Mouse (Mus musculus) NIH3T3 (cell line): ENCODE results near the gene Lypd6.

ENCODE experiments used
- DNase-seq: peaks from one replicate; pipeline ENCODE4 v3.0.0-alpha.2; 2012; ENCODE audit warnings: low read depth

Lypd6 gene

GRCm38 (mm10) chr2:50110167-50110566 is 43.9 kb downstream of the Lypd6 start:
- DNase-seq, result no peak

- no peak for DNase-seq
Observed at GRCm38 (mm10) chr2:50111169-50111568, 44.9 kb downstream of the Lypd6 start.

- DNase-seq, result no peak
Observed at GRCm38 (mm10) chr2:50111609-50112008, 45.4 kb downstream of the Lypd6 start.

GRCm38 (mm10) chr2:50112427-50112826 is 46.2 kb downstream of the Lypd6 start:
- DNase-seq, result no peak

DNA sequence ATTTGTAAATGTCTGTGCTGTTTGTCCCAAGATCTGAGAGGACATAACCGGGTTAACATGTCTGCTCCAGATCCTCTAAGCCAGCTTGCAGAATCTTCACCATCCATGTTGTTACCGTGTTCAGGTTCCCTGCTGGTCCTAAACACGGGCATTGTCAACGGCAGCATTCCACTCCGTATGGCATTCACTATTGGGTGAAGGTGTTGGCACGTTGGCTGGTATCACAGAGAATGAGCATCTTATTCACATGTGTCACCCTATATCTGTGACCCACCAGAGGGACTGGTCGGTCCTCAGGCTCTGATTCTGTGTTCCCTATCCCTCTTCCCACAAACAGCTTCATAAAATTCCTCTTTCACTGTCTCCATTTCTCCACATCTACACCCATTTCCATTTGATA is 52.9 kb downstream of the Lypd6 start:
- no peak for DNase-seq

- no peak for DNase-seq
Observed at GRCm38 (mm10) chr2:50120839-50121238, 54.6 kb downstream of the Lypd6 start.

DNA sequence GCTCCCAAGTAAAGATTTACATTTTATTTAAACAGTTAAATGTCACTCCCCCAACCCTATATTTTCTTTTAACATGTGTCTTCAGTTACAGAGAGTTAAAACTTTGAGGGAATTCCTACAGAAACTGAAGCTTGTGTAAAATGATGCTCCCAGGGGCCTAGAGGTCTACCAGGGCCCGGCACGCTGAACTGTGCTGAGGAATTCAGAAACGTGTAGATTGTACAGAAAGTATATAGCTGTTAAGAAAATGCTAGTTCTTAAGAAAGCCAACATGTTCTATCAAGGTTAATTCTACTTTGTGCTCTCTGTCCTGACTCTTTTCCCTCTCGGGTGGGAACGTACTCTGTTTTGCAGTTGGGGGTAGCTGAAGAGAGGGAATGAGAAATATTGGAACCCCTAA is 57.1 kb downstream of the Lypd6 start:
- no peak for DNase-seq

DNA sequence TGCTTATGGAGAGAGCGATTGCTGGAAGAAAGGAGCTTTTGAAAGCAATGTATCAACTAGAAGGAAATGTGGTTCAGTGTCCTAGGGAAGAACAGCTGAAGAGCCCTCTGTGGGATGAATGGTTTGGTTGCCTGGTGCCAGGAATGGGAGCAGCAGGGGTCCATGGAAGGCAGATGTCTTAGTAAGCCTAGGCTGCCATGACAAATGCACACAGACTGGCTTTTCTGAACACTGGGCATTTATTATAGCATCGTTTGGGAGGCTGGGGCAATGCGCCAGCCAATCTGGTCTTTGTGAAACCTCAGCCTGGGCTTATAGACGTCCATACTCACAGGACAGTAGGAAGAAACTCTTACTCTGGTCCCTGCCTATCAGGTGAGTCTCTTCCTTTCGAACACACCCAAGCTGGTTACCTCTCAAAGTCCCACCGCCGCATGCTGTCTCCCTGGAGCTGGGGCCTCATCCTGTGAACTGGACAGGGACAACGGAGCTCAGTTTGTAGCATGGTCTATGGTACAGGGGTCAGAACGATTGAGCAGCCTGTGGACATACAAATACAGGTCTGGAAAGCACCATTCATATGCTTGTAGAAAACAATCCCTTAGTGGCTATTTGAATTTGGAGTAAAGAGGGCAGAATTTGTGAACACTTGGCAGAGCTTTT is 61.4 kb downstream of the Lypd6 start:
- no peak for DNase-seq

GRCm38 (mm10) chr2:50128322-50129277 is 62.4 kb downstream of the Lypd6 start:
- no peak for DNase-seq

- DNase-seq, result no peak
Observed at GRCm38 (mm10) chr2:50130674-50131073, 64.4 kb downstream of the Lypd6 start.

GRCm38 (mm10) chr2:50143672-50144071 is 77.4 kb downstream of the Lypd6 start:
- DNase-seq, result no peak

DNA sequence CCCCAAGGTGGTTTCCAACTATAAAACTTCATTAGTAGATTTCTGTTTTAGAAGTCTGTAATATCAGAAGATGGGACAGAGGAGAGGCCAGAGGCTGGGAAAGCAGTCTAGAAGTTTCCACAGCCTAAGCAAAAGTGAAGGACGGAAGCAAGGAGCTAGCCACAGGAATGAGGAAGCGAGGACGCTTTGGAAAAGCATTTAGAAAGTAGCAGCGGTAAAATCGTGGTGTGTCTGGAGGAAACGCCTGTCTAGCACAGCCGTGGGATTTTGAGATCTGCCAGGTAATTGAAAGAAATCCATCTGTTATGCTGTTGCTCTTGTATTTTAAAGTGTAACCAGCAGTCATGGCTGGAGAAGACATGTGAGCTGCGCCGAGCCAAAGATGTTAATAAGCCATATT is 81.1 kb downstream of the Lypd6 start:
- no peak for DNase-seq

DNA sequence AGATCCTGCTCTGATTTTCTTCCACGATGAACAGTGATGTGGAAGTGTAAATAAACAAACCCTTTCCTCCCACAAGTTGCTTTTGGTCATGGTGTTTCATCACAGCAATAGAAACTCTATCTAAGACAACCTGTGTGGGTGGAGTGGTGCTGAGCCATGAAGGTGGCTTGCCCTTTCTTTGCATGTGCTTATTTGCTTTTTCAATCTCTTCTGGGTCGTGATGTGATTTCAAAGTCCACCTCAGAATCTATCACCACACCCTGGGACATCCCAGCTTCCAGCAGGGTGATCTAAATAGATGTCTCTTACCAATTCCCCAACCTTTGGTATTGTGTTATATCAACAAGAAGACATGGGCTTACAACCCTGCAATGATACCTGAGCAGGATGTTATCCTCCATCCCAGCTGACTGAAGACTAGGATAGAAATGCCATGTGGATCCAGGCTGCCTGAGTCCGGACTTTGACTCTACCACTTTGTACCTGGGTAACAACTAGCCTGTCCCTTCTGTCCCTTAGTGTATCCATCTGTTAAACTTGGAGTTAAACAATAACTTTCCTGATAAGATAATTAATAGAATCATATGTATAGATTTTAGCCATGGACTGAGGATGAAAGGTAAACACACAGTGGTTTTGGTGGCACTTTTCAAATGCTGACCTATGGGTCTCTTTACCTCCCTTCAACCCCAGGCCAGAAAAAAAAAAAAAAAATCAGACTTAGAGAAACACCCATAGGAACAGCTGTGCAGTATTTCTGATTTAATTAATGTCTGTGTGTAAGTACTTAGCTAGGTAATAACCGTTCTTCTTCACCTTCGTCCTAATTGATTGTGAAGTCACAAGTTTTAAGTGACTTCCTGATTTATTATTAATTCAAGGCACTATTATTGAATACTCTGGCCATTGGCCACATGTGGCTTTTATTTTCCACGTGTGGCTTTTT is 83.3 kb downstream of the Lypd6 start:
- DNase-seq, result no peak

DNA sequence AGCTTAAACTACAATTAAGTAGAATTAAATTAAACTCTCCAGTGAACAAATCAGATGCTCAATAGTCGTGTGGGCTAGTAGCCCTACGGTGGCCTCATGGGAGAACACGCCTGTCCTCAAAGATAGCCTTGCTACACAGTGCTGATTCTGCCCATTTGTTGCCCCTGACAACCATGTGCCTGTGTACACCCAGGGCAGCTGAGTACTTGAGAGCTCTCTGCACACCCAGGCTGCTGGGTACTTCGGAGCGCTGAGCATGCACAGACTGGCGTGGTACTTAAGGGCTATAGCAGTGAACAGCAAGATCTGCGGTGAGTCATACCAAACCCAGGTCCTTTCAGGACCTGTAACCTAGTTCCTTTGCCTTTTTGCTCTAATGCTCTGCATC is 84.0 kb downstream of the Lypd6 start:
- DNase-seq, result no peak

DNA sequence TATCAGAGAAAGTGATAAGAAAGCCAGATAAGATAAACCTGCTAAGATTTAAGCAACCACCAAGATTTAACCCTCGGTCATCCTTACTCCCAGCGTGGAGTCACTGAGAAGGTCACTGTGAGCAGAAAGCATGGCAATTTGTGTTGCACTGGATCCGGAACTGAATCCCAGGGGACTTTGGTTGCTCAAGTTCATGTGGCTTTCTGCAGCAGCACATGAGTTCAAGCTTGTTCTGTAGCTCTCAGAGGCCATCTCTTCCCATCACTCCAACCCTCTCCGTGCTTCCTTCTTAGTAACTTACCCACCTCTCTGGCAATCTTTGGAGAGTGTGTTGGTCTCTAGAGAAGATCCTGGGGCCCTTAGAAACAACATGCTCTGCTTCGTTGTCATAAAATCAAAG is 84.6 kb downstream of the Lypd6 start:
- DNase-seq, result no peak

DNA sequence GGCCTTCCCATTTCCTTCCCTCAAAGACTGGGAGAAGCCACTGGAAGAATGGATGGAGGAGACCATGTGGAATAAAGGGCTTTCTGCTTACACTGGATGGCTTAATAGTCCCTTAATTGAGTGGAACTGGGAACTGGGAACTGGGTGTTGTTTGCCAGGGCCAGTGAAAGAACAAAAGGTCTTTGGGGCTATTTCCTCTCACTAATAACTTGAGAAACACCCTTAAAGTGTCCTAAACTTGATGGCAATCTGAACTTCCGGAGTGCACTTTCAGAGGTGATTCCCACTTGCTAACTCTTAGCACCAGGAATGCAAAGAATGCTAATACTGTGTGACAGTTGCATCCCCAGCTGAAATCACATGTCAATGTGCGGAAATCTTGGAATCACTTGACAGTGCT is 85.2 kb downstream of the Lypd6 start:
- no peak for DNase-seq

GRCm38 (mm10) chr2:50151879-50152278 is 85.7 kb downstream of the Lypd6 start:
- no peak for DNase-seq

DNA sequence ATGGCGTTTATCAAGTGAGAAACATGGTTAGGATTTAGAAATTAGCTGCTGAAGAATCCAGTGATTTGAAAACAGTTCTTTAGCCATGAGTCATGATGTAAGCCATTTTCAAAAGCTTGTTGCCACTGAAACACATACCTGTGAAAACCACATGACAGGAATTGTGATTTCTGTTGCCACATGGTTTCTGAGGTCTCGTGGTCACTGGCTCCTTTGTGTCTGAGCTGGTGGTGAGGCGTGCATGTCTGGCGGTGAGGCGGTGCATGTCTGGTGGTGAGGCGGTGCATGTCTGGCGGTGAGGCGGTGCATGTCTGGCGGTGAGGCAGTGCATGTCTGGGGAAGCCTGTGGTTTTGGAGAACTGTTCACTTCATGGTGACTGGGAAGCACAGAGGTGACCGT is 89.8 kb downstream of the Lypd6 start:
- no peak for DNase-seq

- DNase-seq, result no peak
Observed at GRCm38 (mm10) chr2:50160069-50160468, 93.8 kb downstream of the Lypd6 start.

GRCm38 (mm10) chr2:50163608-50164007 is 97.4 kb downstream of the Lypd6 start:
- DNase-seq, result no peak

DNA sequence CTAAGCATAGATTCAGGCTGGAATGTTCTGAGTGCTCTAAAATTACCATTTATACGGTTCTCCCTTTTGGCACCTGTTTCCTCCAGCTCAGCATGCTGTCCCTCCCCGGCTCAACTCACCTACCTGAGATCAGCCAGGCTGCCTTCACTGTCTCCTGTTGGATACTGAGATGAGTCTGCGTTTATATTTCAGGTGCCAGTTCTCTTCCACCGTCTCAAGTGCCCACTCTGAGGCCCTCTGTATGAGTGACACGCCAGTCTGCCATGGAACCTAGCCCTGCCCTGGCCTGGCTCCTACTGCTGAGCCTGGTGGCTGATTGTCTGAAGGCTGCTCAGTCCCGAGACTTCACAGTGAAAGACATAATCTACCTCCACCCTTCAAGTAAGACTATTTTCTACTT is 99.0 kb downstream of the Lypd6 start:
- no peak for DNase-seq

DNA sequence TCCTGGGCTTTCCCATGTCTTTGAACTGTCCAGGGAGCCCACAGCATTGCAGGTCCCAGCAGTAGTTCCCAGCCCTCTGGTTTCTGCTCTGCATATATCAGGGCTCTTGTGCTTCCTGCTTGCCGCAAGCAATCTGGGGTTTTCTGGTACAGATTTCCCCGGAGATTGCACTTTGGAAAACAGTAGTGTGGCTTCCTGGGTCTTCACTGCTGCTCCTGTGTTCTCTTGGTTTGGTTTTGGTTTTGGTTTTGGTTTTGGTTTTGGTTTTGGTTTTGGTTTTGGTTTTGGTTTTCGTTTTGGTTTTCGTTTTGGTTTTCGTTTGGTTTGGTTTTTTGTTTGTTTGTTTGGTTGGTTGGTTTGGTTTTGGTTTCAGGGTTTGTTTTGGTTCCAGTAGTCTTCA is 99.9 kb downstream of the Lypd6 start:
- DNase-seq, result no peak
